Mouse (Mus musculus) MEL (cell line): Measurements from ENCODE around the gene Fam71a. TPM values are rescaled to one million over a fixed set of nuclear protein-coding genes. Genes with fewer than 3 reads are reported as not detected.

Source experiments
- DNase-seq: peaks from one replicate; pipeline ENCODE4 v3.0.0; 2011; ENCODE audit warnings: low read depth, low spot score
- H3K27ac ChIP-seq: 2 replicates; pipeline ENCODE4 v1.5.1; 2012; ENCODE audit warnings: low read depth, mild to moderate bottlenecking, control low read depth, low read length, moderate library complexity; ENCODE audit not compliant: control insufficient read depth
- H3K27me3 ChIP-seq, 2 experiments: fragments of 150-350 bp in 1 of 2; sonication (generic) in 1 of 2; 2 replicates each; pipeline ENCODE4 v1.6.1; 2012; ENCODE audit warnings: low read length in 2 of 2, mild to moderate bottlenecking in 2 of 2, improper control_type of control experiment in 1 of 2, moderate library complexity in 1 of 2; ENCODE audit not compliant: insufficient read depth in 2 of 2, control insufficient read depth in 1 of 2
- H3K36me3 ChIP-seq, 2 experiments: 2 replicates each; pipeline ENCODE4 v1.6.1; 2012 to 2014; ENCODE audit warnings: low read length in 2 of 2, improper control_type of control experiment in 1 of 2, inconsistent platforms in 1 of 2, mild to moderate bottlenecking in 1 of 2; ENCODE audit not compliant: insufficient read depth in 2 of 2, control insufficient read depth in 1 of 2
- H3K4me1 ChIP-seq, 2 experiments: fragments of 150-350 bp in 1 of 2; sonication (generic) in 1 of 2; 2 replicates each; pipeline ENCODE4 v1.6.1; 2012; ENCODE audit warnings: low read length in 2 of 2, improper control_type of control experiment in 1 of 2, mild to moderate bottlenecking in 1 of 2; ENCODE audit not compliant: insufficient read depth in 2 of 2, control insufficient read depth in 1 of 2
- H3K4me3 ChIP-seq, 2 experiments: fragments of 150-350 bp in 1 of 2; sonication (generic) in 1 of 2; 2 replicates each; pipeline ENCODE4 v1.5.1; 2012; ENCODE audit warnings: low read depth in 2 of 2, low read length in 2 of 2, mild to moderate bottlenecking in 2 of 2, moderate library complexity in 2 of 2, control low read depth in 1 of 2, improper control_type of control experiment in 1 of 2; ENCODE audit not compliant: control insufficient read depth in 1 of 2, insufficient read depth in 1 of 2
- H3K79me2 ChIP-seq: 2 replicates; pipeline ENCODE4 v1.6.1; 2012; ENCODE audit warnings: mild to moderate bottlenecking, low read length, moderate library complexity; ENCODE audit not compliant: control insufficient read depth, poor library complexity, insufficient read depth
- H3K9ac ChIP-seq: 2 replicates; pipeline ENCODE4 v1.6.1; 2012; ENCODE audit warnings: low read depth, mild to moderate bottlenecking, control low read depth, low read length, moderate library complexity; ENCODE audit not compliant: control insufficient read depth, poor library complexity, severe bottlenecking
- H3K9me3 ChIP-seq: fragments of 150-350 bp; sonication (generic); replicated peaks from 2 replicates; pipeline ENCODE4 v1.6.1; 2012; ENCODE audit warnings: mild to moderate bottlenecking, low read length, improper control_type of control experiment, moderate library complexity; ENCODE audit not compliant: insufficient read depth
- EP300 ChIP-seq, 2 experiments: IDR thresholded peaks; 2 replicates each; pipeline ENCODE4 v1.6.1; 2011; ENCODE audit warnings: improper control_type of control experiment in 2 of 2, low read length in 2 of 2, low read depth in 1 of 2, mild to moderate bottlenecking in 1 of 2
- ETS1 ChIP-seq: IDR thresholded peaks from 2 replicates; pipeline ENCODE4 v1.6.1; 2012; ENCODE audit warnings: low read depth, mild to moderate bottlenecking, inconsistent platforms, low read length, improper control_type of control experiment, moderate library complexity
- HCFC1 ChIP-seq: IDR thresholded peaks from 2 replicates; pipeline ENCODE4 v1.6.1; 2012; ENCODE audit warnings: low read depth, mild to moderate bottlenecking, inconsistent platforms, low read length, improper control_type of control experiment, moderate library complexity
- JUND ChIP-seq: IDR thresholded peaks from 2 replicates; pipeline ENCODE4 v1.6.1; 2011; ENCODE audit warnings: low read depth, mild to moderate bottlenecking, improper control_type of control experiment, low read length
- MAFK ChIP-seq: IDR thresholded peaks from 2 replicates; pipeline ENCODE4 v1.6.1; 2011; ENCODE audit warnings: low read depth, mild to moderate bottlenecking, low read length, improper control_type of control experiment, borderline replicate concordance
- MXI1 ChIP-seq: IDR thresholded peaks from 2 replicates; pipeline ENCODE4 v1.6.1; 2011; ENCODE audit warnings: mild to moderate bottlenecking, low read depth, low read length, improper control_type of control experiment
- MYB ChIP-seq: IDR thresholded peaks from 2 replicates; pipeline ENCODE4 v1.6.1; 2011; ENCODE audit warnings: mild to moderate bottlenecking, low read depth, low read length, improper control_type of control experiment
- MYC ChIP-seq: IDR thresholded peaks from 2 replicates; pipeline ENCODE4 v1.6.1; 2011; ENCODE audit warnings: low read depth, mild to moderate bottlenecking, low read length, improper control_type of control experiment, moderate library complexity
- NELFE ChIP-seq: IDR thresholded peaks from 2 replicates; pipeline ENCODE4 v1.6.1; 2011; ENCODE audit warnings: low read depth, low read length, improper control_type of control experiment
- POLR2A ChIP-seq, 2 experiments: IDR thresholded peaks; 2 replicates each; pipeline ENCODE4 v1.6.1; 2011 to 2012; ENCODE audit warnings: low read length in 2 of 2, mild to moderate bottlenecking in 2 of 2, control low read depth in 1 of 2, improper control_type of control experiment in 1 of 2, low read depth in 1 of 2, moderate library complexity in 1 of 2; ENCODE audit not compliant: control insufficient read depth in 1 of 2, insufficient read depth in 1 of 2, poor library complexity in 1 of 2
- POLR2AphosphoS2 ChIP-seq: IDR thresholded peaks from 2 replicates; pipeline ENCODE4 v1.6.1; 2011; ENCODE audit warnings: low read length, improper control_type of control experiment
- POLR2AphosphoS5 ChIP-seq: IDR thresholded peaks from 2 replicates; pipeline ENCODE4 v1.6.1; 2012; ENCODE audit warnings: low read depth, borderline replicate concordance, mild to moderate bottlenecking, inconsistent platforms, low read length, moderate library complexity, mixed read lengths
- RAD21 ChIP-seq: IDR thresholded peaks from 2 replicates; pipeline ENCODE4 v1.6.1; 2011; ENCODE audit warnings: mild to moderate bottlenecking, low read depth, low read length, improper control_type of control experiment
- SMC3 ChIP-seq: IDR thresholded peaks from 2 replicates; pipeline ENCODE4 v1.6.1; 2011; ENCODE audit warnings: low read depth, low read length, improper control_type of control experiment
- TAL1 ChIP-seq: IDR thresholded peaks from 2 replicates; pipeline ENCODE4 v1.6.1; 2012; ENCODE audit warnings: mild to moderate bottlenecking, inconsistent platforms, low read length, moderate library complexity, mixed read lengths
- TBP ChIP-seq: IDR thresholded peaks from 2 replicates; pipeline ENCODE4 v1.8.0; 2011; ENCODE audit warnings: low read depth, low read length, improper control_type of control experiment
- TCF12 ChIP-seq: IDR thresholded peaks from 2 replicates; pipeline ENCODE4 v1.6.1; 2014; ENCODE audit warnings: low read depth, mild to moderate bottlenecking, inconsistent platforms, low read length, improper control_type of control experiment, moderate library complexity
- USF2 ChIP-seq, 2 experiments: IDR thresholded peaks; 2 replicates each; pipeline ENCODE4 v1.6.1; 2011 to 2012; ENCODE audit warnings: improper control_type of control experiment in 2 of 2, low read length in 2 of 2, borderline replicate concordance in 1 of 2, inconsistent platforms in 1 of 2, low read depth in 1 of 2, mild to moderate bottlenecking in 1 of 2; ENCODE audit not compliant: insufficient read depth in 1 of 2
- ZC3H11A ChIP-seq: IDR thresholded peaks from 2 replicates; pipeline ENCODE4 v1.6.1; 2012; ENCODE audit warnings: low read depth, mild to moderate bottlenecking, inconsistent platforms, low read length, improper control_type of control experiment
- ZKSCAN1 ChIP-seq: IDR thresholded peaks from 2 replicates; pipeline ENCODE4 v1.6.1; 2012; ENCODE audit warnings: low read depth, mild to moderate bottlenecking, inconsistent platforms, low read length, improper control_type of control experiment, moderate library complexity
- ZMIZ1 ChIP-seq: IDR thresholded peaks from 2 replicates; pipeline ENCODE4 v1.6.1; 2012; ENCODE audit warnings: low read depth, mild to moderate bottlenecking, inconsistent platforms, low read length, improper control_type of control experiment, moderate library complexity
- ZNF384 ChIP-seq: IDR thresholded peaks from 2 replicates; pipeline ENCODE4 v1.6.1; 2012; ENCODE audit warnings: low read depth, mild to moderate bottlenecking, inconsistent platforms, low read length, improper control_type of control experiment
- polyA plus RNA-seq, 2 experiments: library from polyadenylated mRNA; stranded (reverse) in 1 of 2; unstranded in 1 of 2; fragments of >175 nt in 1 of 2; fragments of >200 nt in 1 of 2; gene quantifications; 2 replicates each; pipeline versions ENCODE4 v1.2.1 to v1.2.4; 2012; ENCODE audit warnings: low replicate concordance in 2 of 2, low read depth in 1 of 2; ENCODE audit not compliant: insufficient read length in 2 of 2, insufficient read depth in 1 of 2, missing spikeins in 1 of 2
- total RNA-seq: library from RNA; depleted of rRNA; stranded (reverse); fragments of 300-350 nt; gene quantifications from 2 replicates; pipeline ENCODE4 v1.2.3, GENCODE M21; 2012

Gene Fam71a
- total and polyA plus RNA-seq, 3 experiments, result not detected

- Histone ChIP-seq H3K27ac (no peak overlapping the region), H3K4me1 (peaks cover 0 to 6% of the 10 kb centered on the region in 2 experiments; a peak in 1 of 4 replicates), H3K36me3 (no peaks in the 10 kb centered on the region; a peak in 1 of 4 replicates), H3K9ac (no peak overlapping the region), H3K9me3 (no peaks in the 10 kb centered on the region), H3K79me2 (no peaks in the 10 kb centered on the region), H3K4me3 (no peak overlapping the region), H3K27me3 (peaks cover 0 to 2% of the 10 kb centered on the region in 2 experiments; a peak in 1 of 4 replicates)
- DNase-seq, result no peak
- TF ChIP-seq RAD21 (no peak), TAL1 (no peak), SMC3 (no peak), HCFC1 (no peak), USF2 (IDR thresholded peaks at IDR 0.05; ENCODE audit: borderline replicate concordance in 1 of 2, insufficient read depth in 1 of 2, low read depth in 1 of 2, low read length in 2 of 2) (no peak), MAFK (no peak), POLR2AphosphoS2 (no peak), TCF12 (no peak), EP300 (IDR thresholded peaks at IDR 0.05; ENCODE audit: low read depth in 1 of 2, low read length in 2 of 2) (no peak), MYC (no peak), NELFE (no peak), ZNF384 (no peak), MYB (no peak), MXI1 (no peak), TBP (no peak), POLR2A (IDR thresholded peaks at IDR 0.05; ENCODE audit: control insufficient read depth in 1 of 2, insufficient read depth in 1 of 2, low read depth in 1 of 2, low read length in 2 of 2, poor library complexity in 1 of 2) (no peak), POLR2AphosphoS5 (no peak), ZC3H11A (no peak), ZKSCAN1 (no peak), JUND (no peak)
Observed at GRCm38 (mm10) chr1:191180397-191180796, 15.8 kb upstream of the Fam71a start.

GRCm38 (mm10) chr1:191179846-191180245 is 15.2 kb upstream of the Fam71a start:
- TF ChIP-seq ETS1 (no peak), ZMIZ1 (no peak), POLR2AphosphoS2 (no peak), TCF12 (no peak)
- Histone ChIP-seq H3K9ac (no peak overlapping the region), H3K4me1 (peaks cover 0 to 6% of the 10 kb centered on the region in 2 experiments; a peak in 1 of 4 replicates), H3K79me2 (no peaks in the 10 kb centered on the region), H3K9me3 (no peaks in the 10 kb centered on the region), H3K36me3 (no peaks in the 10 kb centered on the region; a peak in 1 of 4 replicates), H3K27ac (no peak overlapping the region), H3K27me3 (peaks cover 0 to 2% of the 10 kb centered on the region in 2 experiments; a peak in 1 of 4 replicates), H3K4me3 (no peak overlapping the region)
- DNase-seq, result no peak
